Mouse (Mus musculus): ENCODE measurements around the gene Rad51b. TPM values are rescaled to one million over a fixed set of nuclear protein-coding genes. Genes with fewer than 3 reads are reported as not detected.

Rad51b gene
- polyA plus RNA-seq, 1 experiment from 2014 or later, result 6.5 TPM

- Histone ChIP-seq H3K36me3 (ENCODE audit: control insufficient read depth, insufficient read depth, low read length) (no peaks in the 10 kb centered on the region), H3K4me1 (replicated peaks; ENCODE audit: control insufficient read depth, insufficient read depth, low read length) (no peaks in the 10 kb centered on the region), H3K4me2 (replicated peaks; ENCODE audit: low read depth, low read length) (no peak overlapping the region), H3K27me3 (ENCODE audit: control insufficient read depth, insufficient read depth, low read length) (no peaks in the 10 kb centered on the region), H3K4me3 (ENCODE audit: low read depth, low read length) (no peak overlapping the region), H3K9ac (ENCODE audit: low read depth, low read length) (no peak overlapping the region), H3K9me3 (ENCODE audit: control insufficient read depth, low read length) (no peaks in the 10 kb centered on the region), H3K27ac (ENCODE audit: low read depth, low read length) (no peak overlapping the region)
- ATAC-seq (ENCODE audit: low FRiP score), result no peak
- DNase-seq (ENCODE audit: low spot score), result no peak
Observed at GRCm38 (mm10) chr12:79649796-79650195, 352.7 kb downstream of the Rad51b start.

DNA sequence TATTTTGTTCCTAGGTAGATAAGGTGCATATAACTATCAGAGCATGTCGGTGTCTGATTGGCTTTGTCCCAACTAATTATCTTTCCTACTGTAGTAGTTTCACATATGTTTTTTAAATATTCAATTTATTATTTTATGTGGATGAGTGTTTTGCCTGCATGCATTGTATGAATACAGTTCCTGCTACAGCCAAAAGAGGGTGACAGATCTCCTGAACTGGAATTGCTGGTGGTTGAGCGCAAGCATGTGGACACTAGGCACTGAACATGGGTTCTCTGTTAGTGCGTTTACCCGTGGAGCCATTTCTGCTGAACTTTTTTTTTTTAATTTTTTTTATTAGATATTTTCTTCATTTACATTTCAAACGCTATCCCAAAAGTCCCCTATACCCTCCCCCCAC is 358.1 kb downstream of the Rad51b start:
- 95% methylated on average over 5 of the region's 5 CpGs for WGBS

GRCm38 (mm10) chr12:79658861-79659260 is 361.8 kb downstream of the Rad51b start:
- H3K4me3 ChIP-seq (ENCODE audit: low read depth, low read length), result no peak overlapping the region
- no peaks in the 10 kb centered on the region for H3K9me3 ChIP-seq (ENCODE audit: control insufficient read depth, low read length)
- DNase-seq (ENCODE audit: low spot score) (no peak), ATAC-seq (ENCODE audit: low FRiP score) (no peak)
- no peak overlapping the region for H3K9ac ChIP-seq (ENCODE audit: low read depth, low read length)
- no peak overlapping the region for H3K27ac ChIP-seq (ENCODE audit: low read depth, low read length)
- H3K27me3 ChIP-seq (ENCODE audit: control insufficient read depth, insufficient read depth, low read length), result no peaks in the 10 kb centered on the region
- no peaks in the 10 kb centered on the region for H3K4me1 ChIP-seq (replicated peaks; ENCODE audit: control insufficient read depth, insufficient read depth, low read length)
- H3K36me3 ChIP-seq (ENCODE audit: control insufficient read depth, insufficient read depth, low read length), result no peaks in the 10 kb centered on the region
- WGBS, result 91% methylated on average over 3 of the region's 3 CpGs
- H3K4me2 ChIP-seq (replicated peaks; ENCODE audit: low read depth, low read length), result no peak overlapping the region

More for the DNA sequence above, 358.1 kb downstream of the Rad51b start:
- Histone ChIP-seq H3K9ac (ENCODE audit: low read depth, low read length) (no peak overlapping the region), H3K4me1 (replicated peaks; ENCODE audit: control insufficient read depth, insufficient read depth, low read length) (no peaks in the 10 kb centered on the region), H3K4me2 (replicated peaks; ENCODE audit: low read depth, low read length) (no peak overlapping the region), H3K27me3 (ENCODE audit: control insufficient read depth, insufficient read depth, low read length) (no peaks in the 10 kb centered on the region), H3K27ac (ENCODE audit: low read depth, low read length) (no peak overlapping the region), H3K36me3 (ENCODE audit: control insufficient read depth, insufficient read depth, low read length) (no peaks in the 10 kb centered on the region), H3K4me3 (ENCODE audit: low read depth, low read length) (no peak overlapping the region), H3K9me3 (ENCODE audit: control insufficient read depth, low read length) (no peaks in the 10 kb centered on the region)
- ATAC-seq (ENCODE audit: low FRiP score) (no peak), DNase-seq (ENCODE audit: low spot score) (no peak)

- Histone ChIP-seq H3K4me2 (replicated peaks; ENCODE audit: low read depth, low read length) (no peak overlapping the region), H3K9ac (ENCODE audit: low read depth, low read length) (no peak overlapping the region), H3K4me1 (replicated peaks; ENCODE audit: control insufficient read depth, insufficient read depth, low read length) (no peaks in the 10 kb centered on the region), H3K9me3 (ENCODE audit: control insufficient read depth, low read length) (no peaks in the 10 kb centered on the region), H3K4me3 (ENCODE audit: low read depth, low read length) (no peak overlapping the region), H3K27me3 (ENCODE audit: control insufficient read depth, insufficient read depth, low read length) (no peaks in the 10 kb centered on the region), H3K27ac (ENCODE audit: low read depth, low read length) (no peak overlapping the region), H3K36me3 (ENCODE audit: control insufficient read depth, insufficient read depth, low read length) (no peaks in the 10 kb centered on the region)
- WGBS, result 14% methylated on average over 2 of the region's 2 CpGs
- ATAC-seq (ENCODE audit: low FRiP score), result no peak
- DNase-seq (ENCODE audit: low spot score), result no peak
Observed at GRCm38 (mm10) chr12:79661270-79661669, 364.2 kb downstream of the Rad51b start.

DNA sequence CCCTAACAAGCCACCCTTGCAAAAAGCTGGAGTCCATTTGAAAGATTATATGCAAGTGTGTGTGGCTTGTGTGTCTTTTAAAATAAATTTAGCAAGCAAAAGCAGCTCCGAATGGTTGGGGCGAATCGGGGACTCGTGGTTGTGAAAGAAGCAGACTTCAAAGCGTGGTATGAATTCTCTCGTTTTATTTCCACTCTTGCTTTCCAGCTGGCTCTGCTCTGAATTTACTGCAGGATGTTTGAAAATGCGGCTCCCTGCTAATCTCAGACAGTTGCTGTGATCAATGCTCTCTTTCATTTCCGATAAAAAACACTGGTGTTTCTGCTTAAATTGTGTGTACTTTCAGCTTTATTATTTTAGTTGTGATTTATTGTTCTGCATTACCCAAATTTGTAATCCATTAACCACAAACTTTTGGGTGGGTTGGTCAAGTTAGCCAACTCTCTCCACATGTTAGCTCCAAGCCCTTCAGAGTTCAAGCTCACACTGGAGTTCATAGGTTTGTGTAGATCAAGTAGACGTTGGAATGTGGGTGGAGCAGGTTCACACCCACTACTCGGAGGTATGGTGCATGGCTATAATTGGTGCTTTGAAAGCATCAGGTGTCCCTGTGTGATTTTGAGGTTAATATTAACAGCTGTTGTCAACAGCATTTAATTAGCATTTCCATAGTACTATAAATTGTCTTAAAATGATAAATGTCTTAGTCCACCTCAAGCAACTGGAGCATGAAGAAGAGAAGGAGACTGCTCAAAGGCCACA is 366.2 kb downstream of the Rad51b start:
- ATAC-seq (ENCODE audit: low FRiP score), result no peak
- H3K27ac ChIP-seq (ENCODE audit: low read depth, low read length), result no peak overlapping the region

DNA sequence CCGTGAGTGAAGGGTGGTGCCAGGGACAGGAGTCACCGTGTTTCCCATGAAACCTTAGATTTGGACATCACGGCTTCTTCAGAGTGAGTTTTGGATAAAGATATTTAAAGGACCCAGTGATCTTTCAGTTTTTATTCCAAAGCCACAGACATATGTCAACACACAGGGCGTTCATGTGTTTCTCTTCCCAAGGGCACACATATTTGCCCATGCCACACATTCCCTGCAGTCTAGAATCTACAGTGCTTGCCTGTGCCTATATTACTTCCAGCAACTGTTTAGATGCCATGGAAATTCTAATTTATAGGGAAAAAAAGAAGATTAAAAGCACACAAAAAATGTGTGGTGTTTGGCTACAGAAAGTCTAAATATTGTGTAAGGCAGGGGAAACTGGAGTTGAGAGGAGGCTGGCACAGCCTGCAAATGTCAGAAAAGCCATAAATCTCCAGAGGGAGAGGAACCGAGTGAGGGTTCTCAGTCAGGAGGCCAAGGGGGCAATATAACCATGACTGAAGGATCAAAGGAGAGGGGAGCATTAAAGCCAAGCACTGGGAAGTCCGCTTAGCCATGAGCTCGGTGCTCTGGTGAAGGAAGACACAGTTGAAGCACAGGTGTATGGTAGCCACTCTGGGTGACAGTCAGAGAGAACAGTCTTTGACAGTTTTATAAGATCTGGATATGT is 367.0 kb downstream of the Rad51b start:
- no peak overlapping the region for H3K9ac ChIP-seq (ENCODE audit: low read depth, low read length)
- H3K4me1 ChIP-seq (replicated peaks; ENCODE audit: control insufficient read depth, insufficient read depth, low read length), result no peaks in the 10 kb centered on the region
- no peaks in the 10 kb centered on the region for H3K9me3 ChIP-seq (ENCODE audit: control insufficient read depth, low read length)
- ATAC-seq (ENCODE audit: low FRiP score) (no peak), DNase-seq (ENCODE audit: low spot score) (no peak)
- no peaks in the 10 kb centered on the region for H3K27me3 ChIP-seq (ENCODE audit: control insufficient read depth, insufficient read depth, low read length)
- WGBS, result 68% methylated on average over 7 of the region's 7 CpGs
- no peak overlapping the region for H3K4me2 ChIP-seq (replicated peaks; ENCODE audit: low read depth, low read length)
- no peak overlapping the region for H3K27ac ChIP-seq (ENCODE audit: low read depth, low read length)
- H3K4me3 ChIP-seq (ENCODE audit: low read depth, low read length), result no peak overlapping the region
- no peaks in the 10 kb centered on the region for H3K36me3 ChIP-seq (ENCODE audit: control insufficient read depth, insufficient read depth, low read length)

More for the DNA sequence above, 366.2 kb downstream of the Rad51b start:
- Histone ChIP-seq H3K4me2 (replicated peaks; ENCODE audit: low read depth, low read length) (no peak overlapping the region), H3K27me3 (ENCODE audit: control insufficient read depth, insufficient read depth, low read length) (no peaks in the 10 kb centered on the region), H3K36me3 (ENCODE audit: control insufficient read depth, insufficient read depth, low read length) (no peaks in the 10 kb centered on the region), H3K9me3 (ENCODE audit: control insufficient read depth, low read length) (no peaks in the 10 kb centered on the region), H3K4me3 (ENCODE audit: low read depth, low read length) (no peak overlapping the region), H3K9ac (ENCODE audit: low read depth, low read length) (no peak overlapping the region), H3K4me1 (replicated peaks; ENCODE audit: control insufficient read depth, insufficient read depth, low read length) (no peaks in the 10 kb centered on the region)
- 72% methylated on average over 10 of the region's 10 CpGs for WGBS
- DNase-seq (ENCODE audit: low spot score), result no peak

GRCm38 (mm10) chr12:79674846-79675439 is 377.9 kb downstream of the Rad51b start:
- no peak for ATAC-seq (ENCODE audit: low FRiP score)
- H3K27me3 ChIP-seq (ENCODE audit: control insufficient read depth, insufficient read depth, low read length), result no peaks in the 10 kb centered on the region
- WGBS, result 87% methylated on average over 11 of the region's 11 CpGs
- no peaks in the 10 kb centered on the region for H3K4me1 ChIP-seq (replicated peaks; ENCODE audit: control insufficient read depth, insufficient read depth, low read length)
- no peak for DNase-seq (ENCODE audit: low spot score)
- no peaks in the 10 kb centered on the region for H3K36me3 ChIP-seq (ENCODE audit: control insufficient read depth, insufficient read depth, low read length)
- no peaks in the 10 kb centered on the region for H3K9me3 ChIP-seq (ENCODE audit: control insufficient read depth, low read length)
- no peak overlapping the region for H3K4me2 ChIP-seq (replicated peaks; ENCODE audit: low read depth, low read length)
- no peak overlapping the region for H3K9ac ChIP-seq (ENCODE audit: low read depth, low read length)
- no peak overlapping the region for H3K4me3 ChIP-seq (ENCODE audit: low read depth, low read length)
- no peak overlapping the region for H3K27ac ChIP-seq (ENCODE audit: low read depth, low read length)

GRCm38 (mm10) chr12:79675440-79676176 is 378.5 kb downstream of the Rad51b start:
- H3K36me3 ChIP-seq (ENCODE audit: control insufficient read depth, insufficient read depth, low read length), result no peaks in the 10 kb centered on the region
- no peak overlapping the region for H3K4me3 ChIP-seq (ENCODE audit: low read depth, low read length)
- 80% methylated on average over 13 of the region's 13 CpGs for WGBS
- no peaks in the 10 kb centered on the region for H3K27me3 ChIP-seq (ENCODE audit: control insufficient read depth, insufficient read depth, low read length)
- H3K9me3 ChIP-seq (ENCODE audit: control insufficient read depth, low read length), result no peaks in the 10 kb centered on the region
- no peak overlapping the region for H3K9ac ChIP-seq (ENCODE audit: low read depth, low read length)
- DNase-seq (ENCODE audit: low spot score), result no peak
- no peak for ATAC-seq (ENCODE audit: low FRiP score)
- H3K27ac ChIP-seq (ENCODE audit: low read depth, low read length), result no peak overlapping the region
- no peak overlapping the region for H3K4me2 ChIP-seq (replicated peaks; ENCODE audit: low read depth, low read length)
- peaks cover 3% of the 10 kb centered on the region; the same call in 1 of the 2 replicates for H3K4me1 ChIP-seq (replicated peaks; ENCODE audit: control insufficient read depth, insufficient read depth, low read length)

Data from hindbrain, embryonic 11.5 days (tissue).